Mouse (Mus musculus) heart, embryonic 16.5 days (tissue): Measurements from ENCODE around the gene S100a10. TPM values are rescaled to one million over a fixed set of nuclear protein-coding genes. Genes with fewer than 3 reads are reported as not detected.

Experiments
- ATAC-seq: fragments of 200-750 bp; cut with Nextera tagmentation; replicated peaks from 2 replicates; pipeline ENCODE4 v1.8.0; 2017; ENCODE audit warnings: moderate number of reproducible peaks; ENCODE audit not compliant: insufficient read depth, low FRiP score; ENCODE audit errors: extremely low read depth
- H3K27ac ChIP-seq: fragments of 300-500 bp; sonication (generic); 2 replicates; pipeline ENCODE4 v1.5.1; 2014; ENCODE audit warnings: mild to moderate bottlenecking, low read length, control low read depth, moderate library complexity
- H3K27me3 ChIP-seq: fragments of 300-500 bp; sonication (generic); 2 replicates; pipeline ENCODE4 v1.6.1; 2014; ENCODE audit warnings: low read length, mixed read lengths; ENCODE audit not compliant: control insufficient read depth, insufficient read depth
- H3K36me3 ChIP-seq: fragments of 300-500 bp; sonication (generic); 2 replicates; pipeline ENCODE4 v1.6.1; 2014; ENCODE audit not compliant: control insufficient read depth, insufficient read depth
- H3K4me1 ChIP-seq: fragments of 300-500 bp; sonication (generic); 2 replicates; pipeline ENCODE4 v1.6.1; 2014; ENCODE audit warnings: low read length, mixed read lengths; ENCODE audit not compliant: control insufficient read depth, insufficient read depth
- H3K4me2 ChIP-seq: fragments of 300-500 bp; sonication (generic); 2 replicates; pipeline ENCODE4 v1.6.1; 2014; ENCODE audit warnings: low read depth, mild to moderate bottlenecking, control low read depth, low read length
- H3K4me3 ChIP-seq: fragments of 300-500 bp; sonication (generic); 2 replicates; pipeline ENCODE4 v1.5.1; 2014; ENCODE audit warnings: mild to moderate bottlenecking, control low read depth, low read length
- H3K9ac ChIP-seq: fragments of 300-500 bp; sonication (generic); 2 replicates; pipeline ENCODE4 v1.6.1; 2014; ENCODE audit warnings: low read length, control low read depth
- H3K9me3 ChIP-seq: fragments of 300-500 bp; sonication (generic); replicated peaks from 2 replicates; pipeline ENCODE4 v1.6.1; 2016; ENCODE audit warnings: low read length; ENCODE audit not compliant: control insufficient read depth
- WGBS: fragments of 180-500 bp; shearing (Covaris S2); extraction: QIAGEN DNeasy Blood & Tissue Kit; methylation state at CpG from one replicate; pipeline ENCODE4 v1.1.7; 2014; 5-methylcytosine and 5-hydroxymethylcytosine counted together
- polyA plus RNA-seq: library from polyadenylated mRNA; unstranded; fragments of >200 nt; fragmentation: Nextera tagmentation; extraction: Ambion mirVana; gene quantifications from 2 replicates; pipeline ENCODE4 v1.2.1, GENCODE M21; 2015

S100a10 gene
- polyA plus RNA-seq, 1 experiment from 2014 or later = 222 TPM

- WGBS = 74% methylated on average over 3 of the region's 3 CpGs
- Histone ChIP-seq H3K4me1 (peaks cover 4% of the 10 kb centered on the region; the same call in 1 of the 2 replicates), H3K4me2 (no peak overlapping the region), H3K27ac (no peak overlapping the region), H3K27me3 (no peaks in the 10 kb centered on the region), H3K36me3 (peaks cover 24% of the 10 kb centered on the region), H3K4me3 (no peak overlapping the region), H3K9me3 (no peaks in the 10 kb centered on the region), H3K9ac (no peak overlapping the region)
- no peak for ATAC-seq
Observed at GRCm38 (mm10) chr3:93566892-93567291, 12.0 kb downstream of the S100a10 start.

- no peak overlapping the region for H3K4me2 ChIP-seq
- peaks cover 16% of the 10 kb centered on the region for H3K36me3 ChIP-seq
- H3K27ac ChIP-seq = peak overlapping the region; percentile 84; the same call in 1 of the 2 replicates
- 78% methylated on average over 6 of the region's 6 CpGs for WGBS
- H3K9ac ChIP-seq = no peak overlapping the region
- H3K9me3 ChIP-seq = no peaks in the 10 kb centered on the region
- H3K4me1 ChIP-seq = peaks cover 4% of the 10 kb centered on the region; the same call in 1 of the 2 replicates
- no peak overlapping the region for H3K4me3 ChIP-seq
- no peak for ATAC-seq
- no peaks in the 10 kb centered on the region for H3K27me3 ChIP-seq
Observed at GRCm38 (mm10) chr3:93567721-93568120, 12.8 kb downstream of the S100a10 start.

GRCm38 (mm10) chr3:93568428-93569040 is 13.7 kb downstream of the S100a10 start:
- 36% methylated on average over 7 of the region's 7 CpGs for WGBS
- Histone ChIP-seq H3K27ac (peak overlapping the region; percentile 84), H3K4me1 (peaks cover 4% of the 10 kb centered on the region; the same call in 1 of the 2 replicates), H3K36me3 (peaks cover 10% of the 10 kb centered on the region), H3K4me3 (no peak overlapping the region), H3K4me2 (peak overlapping the region; percentile 42), H3K27me3 (no peaks in the 10 kb centered on the region), H3K9me3 (no peaks in the 10 kb centered on the region), H3K9ac (no peak overlapping the region)
- peak; percentile 86 for ATAC-seq

GRCm38 (mm10) chr3:93569046-93569445 is 14.2 kb downstream of the S100a10 start:
- H3K27ac ChIP-seq = peak overlapping the region; percentile 84
- WGBS = 35% methylated on average over 2 of the region's 2 CpGs
- H3K36me3 ChIP-seq = peaks cover 8% of the 10 kb centered on the region
- H3K27me3 ChIP-seq = no peaks in the 10 kb centered on the region
- H3K4me3 ChIP-seq = no peak overlapping the region
- H3K9me3 ChIP-seq = no peaks in the 10 kb centered on the region
- H3K4me2 ChIP-seq = peak overlapping the region; percentile 42
- H3K9ac ChIP-seq = no peak overlapping the region
- ATAC-seq = no peak
- peaks cover 4% of the 10 kb centered on the region; the same call in 1 of the 2 replicates for H3K4me1 ChIP-seq

- H3K9me3 ChIP-seq = no peaks in the 10 kb centered on the region
- H3K27ac ChIP-seq = no peak overlapping the region
- H3K4me2 ChIP-seq = no peak overlapping the region
- WGBS = 67% methylated on average over 5 of the region's 5 CpGs
- H3K9ac ChIP-seq = no peak overlapping the region
- ATAC-seq = no peak
- no peak overlapping the region for H3K4me3 ChIP-seq
- H3K4me1 ChIP-seq = peaks cover 4% of the 10 kb centered on the region; the same call in 1 of the 2 replicates
- no peaks in the 10 kb centered on the region for H3K36me3 ChIP-seq
- no peaks in the 10 kb centered on the region for H3K27me3 ChIP-seq
Observed at GRCm38 (mm10) chr3:93572058-93572791, 17.3 kb downstream of the S100a10 start.

GRCm38 (mm10) chr3:93579317-93580038 is 24.6 kb downstream of the S100a10 start:
- no peak overlapping the region for H3K4me2 ChIP-seq
- H3K36me3 ChIP-seq = no peaks in the 10 kb centered on the region
- H3K9ac ChIP-seq = no peak overlapping the region
- H3K4me3 ChIP-seq = no peak overlapping the region
- 59% methylated on average over 6 of the region's 6 CpGs for WGBS
- no peaks in the 10 kb centered on the region for H3K9me3 ChIP-seq
- no peaks in the 10 kb centered on the region for H3K4me1 ChIP-seq
- no peaks in the 10 kb centered on the region for H3K27me3 ChIP-seq
- ATAC-seq = no peak
- H3K27ac ChIP-seq = no peak overlapping the region

- Histone ChIP-seq H3K4me3 (no peak overlapping the region), H3K27me3 (no peaks in the 10 kb centered on the region), H3K9me3 (no peaks in the 10 kb centered on the region), H3K27ac (no peak overlapping the region), H3K9ac (no peak overlapping the region), H3K4me1 (no peaks in the 10 kb centered on the region), H3K36me3 (no peaks in the 10 kb centered on the region), H3K4me2 (no peak overlapping the region)
- 93% methylated on average over 2 of the region's 2 CpGs for WGBS
- no peak for ATAC-seq
Observed at GRCm38 (mm10) chr3:93580039-93580403, 25.1 kb downstream of the S100a10 start.

- Histone ChIP-seq H3K4me2 (no peak overlapping the region), H3K9me3 (no peaks in the 10 kb centered on the region), H3K4me1 (no peaks in the 10 kb centered on the region), H3K4me3 (no peak overlapping the region), H3K36me3 (no peaks in the 10 kb centered on the region), H3K27ac (no peak overlapping the region), H3K9ac (no peak overlapping the region), H3K27me3 (no peaks in the 10 kb centered on the region)
- ATAC-seq = no peak; the same call in 1 of the 2 replicates
- 47% methylated on average over 2 of the region's 2 CpGs for WGBS
Observed at GRCm38 (mm10) chr3:93580946-93581345, 26.1 kb downstream of the S100a10 start.

- H3K4me3 ChIP-seq = no peak overlapping the region
- H3K9ac ChIP-seq = no peak overlapping the region
- WGBS = 71% methylated on average over 4 of the region's 4 CpGs
- H3K4me1 ChIP-seq = no peaks in the 10 kb centered on the region
- no peaks in the 10 kb centered on the region for H3K27me3 ChIP-seq
- no peak for ATAC-seq
- H3K4me2 ChIP-seq = no peak overlapping the region
- no peak overlapping the region for H3K27ac ChIP-seq
- H3K36me3 ChIP-seq = no peaks in the 10 kb centered on the region
- no peaks in the 10 kb centered on the region for H3K9me3 ChIP-seq
Observed at GRCm38 (mm10) chr3:93581687-93582086, 26.8 kb downstream of the S100a10 start.
